Mouse (Mus musculus): ENCODE results near the gene 4921517D22Rik.

GRCm38 (mm10) chr13:59667763-59668162 is 26.1 kb downstream of the 4921517D22Rik start:
- TF ChIP-seq POLR2A (IDR thresholded peaks at IDR 0.05; ENCODE audit: extremely low read depth, insufficient read depth, low read length) (no peak), CTCF (IDR thresholded peaks at IDR 0.05; ENCODE audit: low read depth, low read length) (no peak)

Measured in liver, adult 2 months (tissue).